Mouse (Mus musculus) thymus, postnatal 36 days (tissue): ENCODE data around the gene Adat3.

Source experiments
- DNase-seq, 2 experiments: peaks; one replicate each; pipeline ENCODE4 v3.0.0; 2022; ENCODE audit warnings: mixed read lengths in 2 of 2

Gene Adat3

DNA sequence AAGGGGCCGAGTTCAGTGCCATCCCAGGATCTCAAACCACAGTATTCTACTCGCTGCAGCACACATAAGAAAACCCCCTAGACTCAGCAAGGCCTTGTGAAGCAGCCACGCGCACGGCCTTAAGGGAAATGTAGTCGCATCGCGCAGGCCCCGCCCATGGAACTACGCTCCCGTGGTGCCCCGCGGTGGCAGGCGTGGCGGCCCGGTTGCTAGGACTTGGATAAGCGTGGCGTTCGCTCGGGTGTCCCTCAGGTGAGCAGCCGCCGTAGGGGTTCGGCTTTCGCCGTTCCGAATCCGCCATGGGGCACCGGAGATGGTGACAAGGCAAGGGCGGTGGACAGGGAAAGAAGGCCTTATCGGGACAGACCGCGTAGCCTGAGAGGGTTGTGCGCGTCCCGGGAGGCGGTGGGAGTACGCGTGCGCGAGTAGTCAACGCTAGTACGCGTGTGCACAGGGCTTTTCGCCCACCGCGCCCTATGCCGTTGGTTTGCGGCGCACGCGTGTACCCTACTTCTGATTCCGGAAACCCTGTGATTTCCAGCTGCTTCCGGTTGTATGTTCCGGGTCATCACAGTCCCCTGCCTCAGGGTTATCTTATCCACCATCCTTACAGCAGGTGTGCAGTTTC, at the start of gene Adat3, which contains the start of gene Scamp4:
Gene Adat3, plus strand, starts transcription at position 183 of the 628 bp plus-strand sequence.
Gene Scamp4, plus strand, starts transcription at position 175 of the 628 bp plus-strand sequence.
- peak; percentile 95 to 96 for DNase-seq

DNA sequence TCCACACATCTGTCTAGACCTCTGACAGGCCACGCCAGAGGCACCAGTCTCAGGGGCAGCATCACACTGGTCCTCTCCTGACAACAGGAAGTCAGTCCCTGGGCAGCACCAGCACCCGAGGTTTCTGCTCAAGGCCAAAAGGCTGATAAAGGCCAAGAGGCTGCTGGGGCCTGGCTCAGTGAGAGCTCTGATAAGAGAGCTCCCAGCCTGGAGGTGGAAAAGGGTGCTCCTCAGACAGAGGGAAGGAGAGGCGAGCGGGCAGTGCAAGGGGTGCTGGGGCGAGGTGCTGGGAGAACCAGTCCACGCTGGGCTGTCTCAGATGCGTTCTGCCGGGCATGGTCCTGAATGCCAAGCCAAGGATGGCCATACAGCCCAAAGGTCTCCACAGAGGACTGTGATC, 49.1 kb upstream of the Adat3 start:
- DNase-seq = no peak

DNA sequence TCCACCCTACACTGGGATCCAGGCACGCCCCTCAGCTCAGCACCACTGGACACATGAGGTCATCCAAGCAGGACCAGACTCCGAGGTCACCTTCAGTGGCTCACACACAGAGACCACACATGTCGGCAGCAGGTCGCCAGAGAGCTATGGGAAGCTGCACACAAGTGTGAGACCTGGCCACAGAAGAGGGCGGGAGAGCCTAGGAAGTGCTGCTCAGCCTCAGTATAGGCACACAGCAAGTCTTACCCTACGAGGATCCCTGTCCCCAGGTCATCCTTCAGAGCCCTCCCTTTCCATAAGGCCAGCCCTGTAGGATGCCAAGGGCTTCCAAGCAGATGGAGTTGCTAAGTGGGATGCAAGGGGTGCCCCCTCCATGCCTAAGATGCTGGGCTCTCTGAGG, 48.7 kb upstream of the Adat3 start:
- DNase-seq = no peak

DNA sequence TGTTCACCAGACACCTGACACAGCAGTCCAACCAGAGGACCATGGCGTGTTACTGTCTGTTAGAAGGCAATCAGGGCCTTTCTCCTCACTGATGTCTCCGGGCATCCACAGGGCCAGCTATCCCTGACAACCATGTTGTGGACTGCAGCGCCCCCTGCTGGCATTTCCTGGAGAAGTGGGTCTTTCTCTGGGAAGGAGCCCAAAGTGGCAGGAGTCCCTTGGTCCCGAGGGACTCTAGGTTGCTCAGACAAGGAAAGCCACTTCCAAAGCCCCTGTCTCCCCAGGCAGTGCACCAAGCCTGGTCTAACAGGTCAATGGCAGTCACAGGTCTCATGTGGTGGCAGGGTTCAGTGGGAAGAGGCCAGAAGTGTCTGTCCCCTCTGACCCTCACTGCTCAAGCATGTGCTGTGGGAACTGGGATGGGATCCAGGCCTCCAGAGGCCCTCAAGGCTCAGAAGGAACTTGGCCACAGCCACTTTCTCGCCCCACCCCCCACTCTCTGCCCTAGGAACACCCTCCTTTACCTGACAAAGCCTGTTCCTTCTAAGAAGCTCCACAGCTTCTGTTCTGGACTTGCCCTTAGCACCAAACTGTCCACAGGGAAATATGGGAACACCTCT, 45.2 kb upstream of the Adat3 start:
- DNase-seq = peak; percentile 64 to 67

DNA sequence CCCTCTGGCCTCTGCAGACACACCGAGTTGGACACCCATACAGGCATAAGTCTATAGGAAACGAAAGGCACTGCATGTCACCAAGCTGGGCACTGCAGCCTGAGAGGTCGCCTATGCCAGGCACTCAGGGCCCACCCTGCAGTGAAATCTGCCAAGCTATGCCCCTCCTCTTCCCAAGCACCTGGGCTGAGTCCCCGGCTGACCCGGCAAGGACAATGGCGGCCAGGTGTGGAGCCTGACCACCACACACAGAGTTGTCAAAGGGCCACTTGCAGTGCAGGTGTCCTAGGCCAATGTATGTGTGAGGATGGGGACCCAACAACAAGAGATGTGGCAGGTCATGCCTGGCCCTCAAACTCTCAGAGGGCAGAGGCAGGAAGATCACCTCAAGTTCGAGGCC, 43.2 kb upstream of the Adat3 start:
- DNase-seq = no peak

DNA sequence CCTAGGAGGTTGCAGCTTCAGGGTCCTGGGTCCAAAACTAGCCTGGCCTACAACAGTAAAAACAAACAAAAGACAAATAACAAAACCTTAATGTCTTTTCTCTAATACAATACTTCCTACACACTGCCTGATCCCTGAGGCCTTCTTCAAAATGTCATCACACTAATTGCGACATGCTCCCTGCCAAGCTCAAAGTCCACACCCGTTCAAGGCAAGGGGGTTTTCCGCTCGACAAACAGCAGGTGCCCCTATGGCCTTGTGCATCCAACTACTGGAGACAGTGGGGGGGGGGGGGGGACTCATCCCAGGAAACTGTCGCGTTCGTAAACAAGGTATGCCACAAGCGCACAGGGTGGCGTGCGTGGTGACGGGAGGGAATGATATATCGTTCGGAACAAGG, 42.1 kb upstream of the Adat3 start:
- no peak for DNase-seq

DNA sequence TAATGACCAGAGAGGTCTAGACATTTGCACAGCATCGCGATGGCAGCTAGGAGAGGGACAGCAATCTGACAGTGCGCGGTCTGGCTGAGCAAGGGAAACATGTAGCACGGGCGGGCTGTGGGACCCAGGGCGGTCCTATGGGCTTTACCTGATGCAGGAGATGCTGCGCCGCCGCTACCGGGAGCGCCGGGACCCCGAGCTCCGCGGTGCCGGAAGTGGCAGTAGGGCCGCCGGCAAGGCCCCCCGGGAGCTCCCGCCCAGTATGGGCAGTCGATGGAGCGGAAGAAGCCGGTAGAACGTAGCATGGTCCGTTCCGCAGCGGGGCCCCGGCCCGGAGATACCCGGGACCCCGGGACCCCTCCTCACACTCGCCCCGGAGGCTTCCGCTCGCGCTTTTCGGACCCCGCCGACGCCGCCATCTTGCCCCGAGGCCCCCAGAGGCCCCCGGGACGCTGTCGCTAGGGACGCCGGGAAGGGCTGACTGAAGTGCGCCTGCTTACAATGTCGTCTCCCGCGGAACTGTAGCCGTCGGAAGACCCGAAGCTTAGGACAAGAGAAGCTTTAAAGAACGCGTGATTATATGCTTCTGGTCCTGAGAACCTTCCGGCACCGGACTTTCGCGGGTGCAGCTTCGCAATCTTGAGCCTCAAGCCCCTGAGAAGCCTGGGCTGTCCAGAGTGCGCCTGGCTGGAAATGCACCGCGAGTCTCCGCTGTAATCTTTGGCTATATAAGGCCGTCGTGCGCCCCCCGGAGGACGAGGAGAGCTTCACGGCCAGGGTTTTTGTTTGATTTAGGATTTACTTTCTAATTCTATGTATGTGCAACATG, 41.4 kb upstream of the Adat3 start, which contains the start of gene Rexo1:
Gene Rexo1, minus strand, starts transcription at position 445 of the 829 bp plus-strand sequence.
- peak; percentile 92 to 95 for DNase-seq

DNA sequence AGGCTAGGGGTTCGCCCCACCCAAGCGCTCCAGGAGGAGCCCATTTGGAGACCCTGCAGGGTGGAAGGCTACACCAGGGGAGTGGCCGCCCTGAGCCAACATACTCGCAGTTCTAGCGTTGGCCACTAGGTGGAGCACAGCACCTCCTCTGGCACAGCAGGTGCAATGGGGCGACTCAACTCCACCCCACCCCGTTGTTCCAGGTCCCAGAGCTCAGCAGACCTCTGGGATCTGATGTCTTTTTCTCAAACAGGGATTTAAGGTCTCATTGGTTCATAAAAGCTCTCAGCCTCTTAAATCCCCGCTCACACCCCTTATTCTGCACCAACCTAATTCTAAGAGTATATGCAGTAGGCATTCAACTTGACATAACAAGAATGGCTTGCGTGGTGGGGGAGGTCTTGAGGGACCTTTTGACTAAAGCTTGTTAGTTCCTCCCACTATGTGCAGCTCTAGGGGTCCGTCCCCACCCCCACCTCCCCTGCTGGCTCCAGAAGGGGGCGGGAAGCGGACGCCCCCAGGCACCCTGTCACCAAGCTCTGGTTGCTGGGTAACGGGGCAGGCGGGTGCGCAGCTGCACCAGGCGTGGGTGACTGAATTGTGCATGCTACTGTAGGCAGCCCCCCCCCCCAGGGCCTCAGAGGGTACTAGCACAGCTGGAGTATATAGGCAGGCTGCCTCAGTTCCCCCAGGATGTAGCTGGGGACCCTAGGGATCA, 36.1 kb upstream of the Adat3 start:
- DNase-seq = peak; percentile 89 to 92

DNA sequence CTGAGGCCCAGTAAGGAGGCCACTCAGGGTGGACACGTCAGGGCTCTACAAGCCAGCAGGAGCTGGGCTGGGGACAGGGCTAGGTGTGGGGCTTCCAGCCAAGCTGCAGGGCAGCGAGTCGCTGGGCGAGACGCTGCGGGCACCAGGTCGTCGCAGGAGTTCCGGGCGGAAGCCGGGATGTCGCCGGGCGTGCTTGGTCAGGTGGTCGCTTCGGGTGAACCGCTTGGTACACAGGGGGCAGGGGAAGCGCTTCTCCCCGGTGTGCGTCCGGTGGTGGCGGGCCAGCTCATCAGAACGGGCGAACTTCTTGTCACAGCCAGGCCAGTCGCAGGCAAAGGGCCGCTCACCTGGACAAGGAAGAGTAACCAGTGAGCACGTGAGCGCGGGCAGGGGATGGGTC, 33.8 kb upstream of the Adat3 start:
- no peak for DNase-seq

DNA sequence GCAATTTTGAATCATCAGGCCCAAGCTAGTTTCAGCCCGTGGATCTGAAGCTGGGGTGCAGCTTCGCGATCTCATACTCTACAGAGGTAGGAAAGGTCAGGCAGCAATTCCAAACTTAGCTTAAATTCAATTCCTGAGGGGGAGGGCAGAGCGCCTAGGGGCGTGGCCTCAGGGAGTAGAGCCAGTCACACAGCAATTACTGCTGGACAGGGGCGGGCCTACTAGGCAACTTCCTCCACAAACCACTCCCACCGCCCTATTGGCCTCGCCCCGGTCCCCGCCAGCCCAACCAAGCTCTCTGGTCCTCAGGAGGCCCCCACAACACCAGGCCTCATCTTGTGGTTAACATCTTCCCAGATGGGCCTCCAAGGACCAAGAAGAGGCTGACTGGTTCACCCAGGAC, 33.0 kb upstream of the Adat3 start:
- DNase-seq = peak in 1 of 2 experiments; percentile 65

DNA sequence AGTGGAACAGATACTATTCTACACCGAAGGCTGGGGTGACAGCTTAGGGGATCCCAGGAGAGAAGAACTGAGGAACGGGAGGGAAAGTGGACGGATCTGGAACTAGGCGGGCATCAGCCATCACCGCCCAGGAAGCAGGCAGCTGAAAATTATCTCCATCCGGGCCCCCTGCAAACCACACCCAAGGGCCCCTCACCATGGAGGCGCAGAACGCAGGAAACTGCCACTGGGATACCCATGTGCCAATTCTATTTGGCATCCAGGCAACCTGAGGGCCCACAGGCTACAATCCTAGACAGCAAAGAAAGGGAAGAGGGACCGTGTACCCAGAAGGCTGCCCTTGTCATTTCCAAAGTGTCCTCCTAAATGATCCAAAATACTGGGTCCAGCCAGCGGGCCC, 32.3 kb upstream of the Adat3 start:
- no peak for DNase-seq

DNA sequence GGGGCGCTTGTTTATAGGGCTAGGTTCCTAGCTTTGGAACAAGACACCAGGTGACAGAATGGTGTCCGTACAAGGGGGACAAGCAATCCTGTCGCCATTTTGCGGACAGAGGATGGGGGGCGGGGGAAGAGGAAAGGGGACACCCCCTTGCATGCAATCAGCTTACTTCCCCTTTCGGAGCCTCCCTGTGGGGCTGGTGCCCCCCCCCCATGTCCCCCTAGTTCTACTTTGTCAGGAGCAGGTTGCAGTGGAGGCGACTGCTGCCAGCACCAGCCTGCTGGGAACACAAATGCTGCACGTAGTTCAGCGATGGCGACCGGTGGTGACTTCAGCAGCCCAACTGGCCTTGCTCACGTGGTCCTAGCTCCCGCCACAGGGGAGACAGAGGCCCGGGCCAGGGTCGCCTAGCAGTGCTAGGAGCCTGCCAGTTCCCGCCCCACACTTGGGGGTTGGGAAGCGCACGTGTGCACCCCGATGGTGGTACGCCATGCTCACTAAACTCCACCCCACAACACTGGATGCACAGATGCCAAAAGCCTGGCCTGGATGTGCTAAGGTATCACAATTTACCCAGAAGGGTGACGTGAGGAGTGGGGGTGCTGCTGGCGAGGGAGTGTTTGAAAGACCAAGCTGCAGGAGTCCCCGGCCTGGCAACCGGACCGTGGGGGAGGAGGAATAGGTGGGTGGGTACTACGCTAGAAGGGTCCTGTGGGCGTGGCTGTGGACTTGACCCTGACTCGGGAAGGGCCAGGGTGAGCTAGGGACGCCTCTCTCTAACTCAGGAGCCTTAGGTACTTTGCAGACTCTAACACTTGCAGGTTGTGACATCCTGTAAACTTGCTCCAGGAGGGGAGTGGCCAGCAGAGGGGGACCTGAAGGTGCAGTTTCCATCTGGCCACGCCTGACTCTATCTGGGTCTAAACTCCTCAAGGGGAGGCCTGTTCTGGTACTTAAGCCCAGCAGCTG, 31.5 kb upstream of the Adat3 start:
- DNase-seq = no peak

DNA sequence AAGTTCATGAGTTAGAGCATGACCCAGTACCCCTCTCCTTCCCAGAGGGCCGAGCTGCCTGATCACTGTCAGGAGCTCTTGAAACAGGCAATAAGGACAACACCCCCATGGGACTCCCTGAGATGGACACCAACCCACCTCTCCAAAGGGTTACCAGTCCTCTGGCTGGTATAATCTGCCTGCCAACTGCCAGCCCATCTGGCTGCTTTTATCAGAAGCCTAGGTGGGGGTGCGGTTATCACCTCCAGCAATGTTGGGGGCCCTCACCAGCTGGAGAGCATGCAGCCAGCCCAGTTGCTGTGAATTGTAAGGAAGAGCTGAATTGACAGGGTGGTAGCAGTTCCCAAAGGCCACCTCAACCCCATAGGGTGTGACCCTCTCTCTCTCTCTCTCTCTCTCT, 30.2 kb upstream of the Adat3 start:
- DNase-seq = no peak

DNA sequence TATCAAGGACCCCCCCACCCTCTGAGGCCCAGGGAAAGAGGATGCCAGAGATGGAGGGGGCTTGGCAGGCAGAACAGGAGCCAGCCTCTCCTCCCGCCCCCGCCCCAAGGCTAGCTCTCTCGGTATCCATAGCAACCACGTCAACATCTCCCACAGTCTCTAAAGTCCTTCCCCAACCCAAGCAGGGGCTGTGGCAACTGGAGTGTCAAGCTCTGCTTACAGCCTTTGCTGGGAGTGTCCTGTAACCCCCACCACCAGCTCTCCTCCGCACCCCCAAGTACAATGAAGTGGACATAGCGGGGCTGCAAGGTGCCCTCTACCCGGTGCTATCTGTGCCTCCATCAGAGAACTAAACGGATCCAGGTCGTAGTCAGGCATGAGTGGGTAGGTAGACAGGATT, 28.7 kb upstream of the Adat3 start:
- DNase-seq = no peak

DNA sequence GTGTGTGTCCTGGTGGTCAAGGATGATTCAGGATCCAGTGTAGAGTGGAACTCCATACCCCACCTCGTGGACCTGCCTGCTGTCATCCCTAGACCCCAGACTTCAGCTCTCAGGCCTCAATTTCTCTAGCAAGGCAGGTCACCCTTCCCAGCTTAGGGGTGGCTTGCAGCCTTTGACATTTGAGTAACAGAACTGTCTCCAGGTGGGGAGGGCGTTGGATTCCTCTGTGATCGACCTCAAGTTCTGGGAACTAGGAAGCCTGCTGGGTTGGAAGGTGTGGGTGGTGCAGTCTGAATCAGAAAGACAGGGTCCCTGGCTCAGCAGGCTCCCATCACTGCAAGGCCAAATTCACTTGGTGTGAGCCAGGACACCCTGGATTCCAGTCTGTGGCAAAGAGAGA, 27.8 kb upstream of the Adat3 start:
- DNase-seq = no peak

DNA sequence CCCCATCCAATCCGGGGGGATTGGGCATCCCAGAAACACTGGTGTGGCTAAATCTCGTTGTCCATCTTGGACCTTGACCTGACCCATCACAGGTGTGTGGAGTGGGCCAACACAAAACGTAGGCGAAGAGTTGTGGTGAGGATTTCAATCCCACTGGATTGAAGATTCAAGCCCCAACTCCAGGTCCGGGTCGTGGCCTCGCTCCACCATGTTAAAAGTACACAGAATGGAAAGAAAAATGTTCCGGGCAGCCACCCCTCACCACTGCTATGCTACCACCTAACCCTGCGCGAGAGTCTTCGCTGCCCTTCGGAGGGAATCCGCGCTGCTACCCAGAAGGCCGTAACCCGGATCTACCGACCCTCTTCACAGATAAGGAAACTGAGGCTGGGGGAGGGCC, 26.8 kb upstream of the Adat3 start:
- no peak for DNase-seq

DNA sequence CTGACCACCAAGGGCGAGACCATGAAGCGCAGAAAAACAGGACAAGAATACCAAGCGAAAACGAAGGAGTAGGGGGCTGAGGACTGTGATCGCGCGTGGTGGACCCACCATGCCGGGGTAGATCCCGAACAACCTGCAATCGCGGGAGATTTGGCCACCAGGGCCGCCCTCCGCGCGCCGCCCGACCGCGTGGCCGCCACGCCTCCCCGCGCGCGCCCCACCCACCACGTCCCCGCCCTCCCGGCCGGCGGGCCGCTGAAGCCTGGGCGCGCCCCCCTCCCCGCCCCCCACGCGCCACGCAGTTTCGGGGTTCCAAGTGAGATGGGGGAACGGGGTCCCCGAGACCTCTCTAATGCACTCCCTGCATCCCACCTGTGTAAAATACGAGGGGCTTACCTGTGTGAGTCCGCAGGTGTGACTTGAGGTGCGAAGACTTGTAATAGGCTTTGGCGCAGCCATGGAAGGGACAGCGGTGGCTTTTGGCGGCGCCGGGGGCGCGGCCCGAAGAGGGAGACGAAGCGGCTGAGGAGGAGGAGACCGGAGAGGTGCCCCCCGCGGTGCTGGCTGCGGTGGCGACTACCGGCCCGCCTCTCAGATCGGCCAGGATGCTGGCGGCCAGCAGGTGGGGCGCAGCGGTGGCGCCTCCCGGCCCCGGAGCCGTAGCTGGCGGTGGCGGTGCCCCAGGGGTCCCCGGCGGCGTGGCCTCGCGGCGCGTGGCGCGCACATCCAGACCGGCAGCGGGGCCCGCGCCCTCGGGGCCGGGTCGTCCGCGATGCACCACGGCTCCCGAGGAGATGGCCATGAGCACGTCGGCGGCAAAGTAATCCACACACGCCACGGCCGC, 26.1 kb upstream of the Adat3 start:
- DNase-seq = peak; percentile 55 to 75

DNA sequence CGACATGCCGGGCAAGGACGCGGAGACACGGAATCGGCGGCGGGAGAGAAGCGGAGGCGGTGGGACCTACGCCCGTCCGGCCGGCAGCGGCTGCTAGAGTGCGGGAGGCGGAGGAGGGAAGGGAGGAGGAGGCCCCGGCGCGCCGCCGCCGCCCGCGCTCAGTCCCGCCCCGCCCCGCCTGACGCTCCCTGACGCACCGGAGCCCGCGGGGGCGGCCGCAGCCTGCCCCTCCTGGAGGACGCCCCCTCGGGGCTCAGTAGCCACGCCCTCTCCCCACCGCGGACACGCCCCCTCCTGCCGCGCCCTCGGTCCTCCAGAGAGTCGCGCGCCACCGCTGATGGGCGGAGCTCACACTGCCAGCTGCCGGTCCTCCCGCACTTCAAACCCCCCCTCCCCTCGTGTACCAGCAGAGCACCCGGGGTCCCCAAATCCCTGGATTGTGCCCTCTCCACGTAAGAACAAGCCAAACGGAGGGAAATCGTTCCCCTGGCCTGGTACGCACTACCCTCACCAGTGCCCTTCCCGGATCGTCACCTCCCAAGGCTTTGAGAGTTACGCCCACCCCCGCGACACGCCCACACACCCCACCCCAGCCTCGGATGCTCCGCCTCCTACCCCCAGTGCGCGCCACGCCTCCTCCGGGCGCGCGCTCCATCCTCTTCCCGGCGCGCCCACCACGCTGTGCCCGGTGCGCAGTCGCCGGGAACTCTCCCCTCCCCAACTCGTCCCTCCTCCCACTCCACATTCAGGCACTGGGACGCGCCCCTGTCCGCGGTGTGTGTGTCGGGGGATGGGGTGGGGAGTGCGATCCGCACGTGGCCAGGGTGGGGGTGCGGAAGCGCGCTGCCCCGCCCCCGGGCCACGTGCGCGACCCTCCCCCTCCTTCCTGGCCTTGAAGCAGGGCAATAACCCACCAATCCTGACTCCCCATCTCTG, 25.2 kb upstream of the Adat3 start, which contains the start of gene Klf16:
Gene Klf16, minus strand, starts transcription at position 127 of the 936 bp plus-strand sequence.
- peak; percentile 99 for DNase-seq

DNA sequence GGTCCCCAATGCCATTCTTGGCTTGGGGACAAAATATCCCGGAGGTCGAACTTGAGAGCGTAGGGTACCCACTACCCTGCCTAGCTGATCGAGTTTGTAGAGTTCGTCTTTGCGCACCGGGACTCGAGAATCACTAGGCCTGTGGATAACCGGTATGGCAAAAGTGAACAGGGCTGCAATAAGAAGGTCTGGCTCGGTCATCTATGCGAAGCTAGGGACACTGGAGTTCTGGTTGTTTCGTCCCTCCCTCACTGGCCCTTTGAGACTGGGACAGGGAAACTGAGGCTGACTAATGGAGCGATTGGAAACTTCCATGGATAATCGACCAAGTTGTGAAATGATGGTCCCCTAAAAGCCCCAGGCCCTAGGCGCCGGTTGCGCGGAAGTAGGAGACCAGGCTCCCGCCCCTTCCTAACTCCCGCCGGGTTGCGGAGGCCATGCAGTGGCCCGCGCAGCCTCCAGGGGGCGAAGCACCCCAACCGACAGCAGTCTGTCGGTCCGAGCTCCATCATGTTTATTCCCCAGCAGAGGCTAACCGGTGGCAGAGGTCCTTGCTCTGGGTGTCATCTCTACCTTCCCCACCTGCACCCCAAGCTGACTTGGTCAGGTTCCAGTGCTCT, 24.4 kb upstream of the Adat3 start:
- DNase-seq = peak; percentile 88 to 89
